Mouse (Mus musculus): Measurements from ENCODE around the gene Traf2. TPM values are rescaled to one million over a fixed set of nuclear protein-coding genes. Genes with fewer than 3 reads are reported as not detected.

Traf2 gene
- total RNA-seq, 1 experiment from 2014 or later, result 21.8 TPM

DNA sequence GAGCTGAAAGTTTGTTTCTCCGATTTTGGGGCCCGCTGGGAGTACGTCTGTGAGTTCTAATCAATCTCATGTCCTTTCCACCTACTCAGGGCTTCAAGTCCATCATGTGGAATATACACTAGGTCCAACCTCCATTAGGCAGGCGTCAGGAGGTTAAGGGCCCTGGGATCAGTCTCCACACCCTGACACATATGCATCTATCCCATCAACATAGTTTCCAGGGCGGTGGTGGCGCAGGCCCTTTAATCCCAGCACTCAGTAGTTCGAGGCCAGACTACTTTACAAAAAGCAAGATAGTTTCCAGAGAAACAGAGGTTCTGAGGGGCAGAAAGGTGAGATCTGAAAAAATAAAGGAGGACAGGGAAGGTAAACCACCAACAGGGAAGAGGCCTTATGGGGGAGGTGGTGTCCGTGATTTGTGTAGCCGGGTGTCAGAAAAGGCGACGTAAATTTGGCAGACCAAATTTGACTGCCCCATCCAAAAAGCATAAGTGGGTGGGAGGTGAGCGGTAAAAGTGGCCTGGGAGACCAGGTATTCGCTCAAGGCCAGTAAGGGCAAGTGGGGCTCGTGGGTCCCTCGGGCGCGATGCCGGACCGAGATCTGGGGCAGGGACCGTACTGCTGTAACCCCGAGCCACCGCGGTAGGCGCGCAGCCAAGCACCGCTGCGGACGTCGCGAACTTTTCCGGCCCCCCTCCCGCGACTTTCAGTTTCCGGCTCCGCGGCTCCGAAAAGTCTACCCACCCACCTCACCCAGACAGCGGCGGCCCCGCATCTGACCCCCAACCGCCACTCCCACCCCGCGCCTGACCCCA is 537 bp downstream of the Traf2 start:
- DNase-seq, result peak; percentile 90

- DNase-seq, result no peak
These were observed 4.9 kb downstream of the Traf2 start for GRCm38 (mm10) chr2:25541644-25542367.

- peak; percentile 56 for DNase-seq
These were observed 6.2 kb downstream of the Traf2 start for GRCm38 (mm10) chr2:25540541-25540948.

DNA sequence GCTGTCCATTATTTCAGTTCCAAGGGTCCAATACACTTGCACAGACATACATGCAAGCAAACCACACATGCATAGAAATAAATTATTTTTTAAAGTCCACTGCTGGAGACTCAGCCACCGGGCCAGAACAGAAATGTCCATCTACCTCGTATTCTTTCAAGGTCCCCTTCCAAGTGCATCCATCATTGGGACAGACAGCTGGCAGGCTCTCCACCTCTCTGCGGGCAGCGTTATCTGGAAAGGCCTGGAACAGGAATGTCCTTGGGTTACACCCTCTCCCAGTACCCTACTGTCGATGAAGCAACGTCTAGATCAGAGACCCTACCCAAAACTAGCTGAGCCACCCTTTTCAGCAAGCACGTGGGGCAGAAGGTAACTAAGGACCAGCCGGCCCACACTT is 10.2 kb downstream of the Traf2 start:
- peak; percentile 81 for DNase-seq

GRCm38 (mm10) chr2:25534866-25535182 is 11.9 kb downstream of the Traf2 start:
- DNase-seq, result no peak

- DNase-seq, result peak; percentile 93
These were observed 12.4 kb downstream of the Traf2 start for GRCm38 (mm10) chr2:25534178-25534865.

- no peak for DNase-seq
These were observed 13.0 kb downstream of the Traf2 start for GRCm38 (mm10) chr2:25533707-25534106.

- DNase-seq, result no peak
These were observed 20.0 kb downstream of the Traf2 start for GRCm38 (mm10) chr2:25526510-25527302.

DNA sequence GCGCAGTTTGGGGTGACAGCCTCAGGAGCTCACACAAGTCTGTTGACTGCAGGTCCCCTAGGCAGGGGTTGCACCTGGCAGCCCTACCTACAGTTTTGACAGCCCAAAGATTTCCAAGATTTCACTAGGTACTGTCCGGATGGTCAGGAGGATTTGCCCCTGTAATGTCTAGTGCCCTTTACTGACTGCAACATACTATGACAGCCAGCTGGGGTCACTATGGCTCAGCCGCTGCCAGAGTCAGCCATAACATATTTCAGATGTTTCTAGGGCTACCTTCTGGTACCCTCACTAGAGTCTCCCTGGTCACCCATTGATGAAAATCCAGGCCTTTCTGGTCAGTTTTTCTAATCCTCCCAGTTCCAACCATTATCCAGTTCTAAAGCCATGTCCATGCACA is 36.8 kb downstream of the Traf2 start:
- no peak for DNase-seq

- peak; percentile 54 for DNase-seq
These were observed 39.8 kb downstream of the Traf2 start for GRCm38 (mm10) chr2:25506964-25507363.

DNA sequence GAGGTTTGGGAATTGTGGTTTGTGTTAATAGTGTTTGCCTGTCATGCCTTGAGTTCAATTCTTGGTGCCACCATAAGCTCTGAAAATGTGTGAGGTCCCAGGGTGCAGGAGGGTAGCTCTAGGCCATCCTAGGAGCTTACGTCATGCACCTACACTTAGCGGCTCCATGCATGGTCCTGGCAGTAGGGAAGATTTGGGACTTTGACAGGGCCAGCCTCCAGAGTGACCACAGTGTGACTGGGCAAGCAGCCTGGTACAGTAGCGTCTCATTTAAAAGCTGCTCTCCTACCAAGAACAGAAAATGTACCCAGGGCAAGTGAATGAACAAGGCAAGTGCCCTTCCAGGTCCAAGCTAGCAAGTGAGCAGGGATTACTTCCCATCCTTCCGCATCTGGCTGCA is 40.9 kb downstream of the Traf2 start:
- no peak for DNase-seq

DNA sequence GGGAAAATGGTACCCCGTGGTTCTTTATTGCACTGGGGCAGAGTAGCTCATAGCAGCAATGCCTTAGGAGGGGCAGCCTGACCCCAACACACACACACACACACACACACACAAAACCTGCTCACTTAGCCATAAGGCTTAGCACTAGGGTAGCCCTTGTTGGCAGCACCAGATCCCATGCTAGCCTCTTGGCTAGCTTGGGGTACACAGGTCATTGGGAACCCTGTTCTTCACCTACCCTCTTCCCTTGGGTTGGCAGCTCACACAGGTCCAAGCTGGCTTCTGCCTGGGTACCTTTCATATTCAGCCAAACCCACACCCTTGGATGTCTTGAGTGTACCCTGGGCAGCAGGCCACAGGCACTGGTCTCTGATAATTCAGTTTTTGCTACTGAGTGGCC is 41.7 kb downstream of the Traf2 start:
- DNase-seq, result no peak

- DNase-seq, result no peak
These were observed 42.2 kb downstream of the Traf2 start for GRCm38 (mm10) chr2:25504538-25504937.

GRCm38 (mm10) chr2:25502726-25503125 is 44.0 kb downstream of the Traf2 start:
- no peak for DNase-seq

DNA sequence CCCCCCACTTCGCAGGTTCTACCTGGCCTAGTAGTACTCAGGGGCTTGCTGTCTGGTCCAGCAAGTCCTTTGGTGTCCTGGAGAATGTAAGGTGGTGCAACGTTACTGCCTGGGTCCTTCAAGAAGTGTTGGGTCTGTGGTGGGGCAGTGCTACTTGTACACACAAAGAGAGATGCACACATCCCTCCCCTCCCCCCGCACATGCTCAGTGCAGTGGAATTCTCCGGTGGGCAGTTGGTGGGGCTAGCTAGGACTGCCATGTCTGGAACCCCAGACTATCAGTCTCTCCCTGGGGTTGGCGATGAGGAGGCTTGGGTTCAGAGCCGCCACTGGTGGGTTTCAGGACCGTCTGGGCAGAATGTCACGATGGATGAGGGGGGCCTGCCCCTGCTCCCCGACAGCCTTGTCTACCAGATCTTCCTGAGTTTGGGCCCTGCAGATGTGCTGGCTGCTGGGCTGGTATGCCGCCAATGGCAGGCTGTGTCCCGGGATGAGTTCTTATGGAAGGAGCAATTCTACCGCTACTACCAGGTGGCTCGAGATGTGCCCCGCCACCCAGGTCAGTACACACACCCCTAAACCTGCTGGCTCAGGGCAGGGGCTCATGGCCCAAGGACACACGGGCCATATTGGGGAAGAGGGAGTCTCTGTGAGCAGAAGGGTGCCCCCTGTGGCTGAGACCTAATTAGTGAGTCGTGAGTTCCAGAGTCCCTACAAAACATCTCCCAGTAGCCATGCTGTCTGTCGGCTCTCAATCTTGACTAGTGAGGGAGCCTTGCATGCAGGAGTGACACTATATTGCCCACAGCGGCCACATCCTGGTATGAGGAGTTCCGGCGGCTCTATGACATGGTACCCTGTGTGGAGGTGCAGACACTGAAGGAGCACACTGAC is 44.9 kb downstream of the Traf2 start, which contains the start of gene C8g:
Gene C8g, minus strand, starts transcription at position 127 of the 894 bp plus-strand sequence.
- DNase-seq, result peak; percentile 38

GRCm38 (mm10) chr2:25500576-25501405 is 45.9 kb downstream of the Traf2 start, which contains the start of gene Fbxw5:
Fbxw5 (plus strand) TSS chr2:25500750.
- peak; percentile 93 for DNase-seq

DNA sequence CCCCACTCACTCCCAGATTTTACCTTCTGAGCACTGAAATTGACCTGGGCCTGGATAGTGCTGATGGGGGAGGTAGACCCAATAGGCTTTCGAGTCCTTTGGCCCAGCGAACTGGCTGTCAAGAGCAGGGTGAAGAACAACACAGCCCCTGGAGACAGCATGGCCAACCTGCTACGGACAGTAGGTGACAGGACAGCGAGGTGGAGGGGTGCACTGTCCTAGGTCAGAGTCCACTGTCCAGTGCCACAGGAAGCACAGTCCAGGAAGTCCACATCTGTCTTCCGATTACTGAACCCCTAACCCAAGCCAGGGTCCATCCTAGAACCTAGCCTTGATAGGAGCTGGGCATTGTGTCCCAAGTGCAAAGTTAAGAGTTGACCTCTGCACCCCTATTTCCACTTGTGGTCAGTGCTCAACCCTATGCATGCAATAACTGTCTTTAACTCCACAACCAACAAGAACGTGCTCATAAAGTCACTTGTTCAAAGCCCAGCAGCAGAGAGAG is 46.6 kb downstream of the Traf2 start:
- no peak for DNase-seq

- peak; percentile 37 for DNase-seq
These were observed 47.9 kb downstream of the Traf2 start for GRCm38 (mm10) chr2:25498622-25499478.
